ENCODE assay signal across 17 mouse cellular contexts in genomic region chr5:84408370-84408769, GRCm38 (mm10). TPM values are rescaled to one million over a fixed set of nuclear protein-coding genes. Genes with fewer than 3 reads are reported as not detected.
DNase-seq lines count a peak whose midpoint lies in the region; TF ChIP-seq lines count a peak whose summit lies in the region.
"Had no signal": no experiment of that assay in that cellular context is flagged by ENCODE, and none has a peak within 500 bp of the region (broad histone marks: within the 10 kb centered on the region; RNA-seq: fewer than 3 reads in every experiment).

No protein-coding gene starts in this region.

- intact Hi-C loops in left cerebral cortex, postnatal 4 days (cut with DNase I), result no loop called here
- intact Hi-C loops in left cerebral cortex, postnatal 36 days (cut with DNase I), result no loop called here

- H3K27me3 ChIP-seq in cerebellum, adult 2 months (ENCODE audit: control insufficient read depth, insufficient read depth, low read length), result no peaks in the 10 kb centered on the region
- H3K27me3 ChIP-seq: heart, embryonic 15.5 days; limb, embryonic 13.5 days; liver, embryonic 15.5 days; megakaryocyte, embryonic 14.5 days had no signal

- DNase-seq in left cerebral cortex, postnatal 4 days, result peak; percentile 72
- no peak for DNase-seq in left cerebral cortex, postnatal 36 days (ENCODE audit: low spot score in 2 of 2)
- peak; percentile 65 for DNase-seq in brain, adult 2 months (ENCODE audit: low read depth, low spot score)
- DNase-seq in cerebellum, adult 2 months, result peak; percentile 80 to 85
- DNase-seq in cerebellum, postnatal 4 days (ENCODE audit: low spot score in 2 of 2), result peak; percentile 26 to 70
- DNase-seq in kidney, postnatal 36 days, result no peak
- DNase-seq in MN1 (ENCODE audit: low spot score), result no peak
- DNase-seq: adrenal gland, postnatal 25 days; gastrocnemius, postnatal 14 days; heart, adult 2 months; kidney, postnatal 10 days; spleen, adult 18-20 months had no signal

- no peak for TF ChIP-seq POLR2A in cerebellum, adult 2 months (IDR thresholded peaks at IDR 0.05; ENCODE audit: borderline replicate concordance, insufficient read depth, low read length)

- H3K4me3 ChIP-seq in cerebellum, adult 2 months (replicated peaks; ENCODE audit: insufficient read depth, low read depth, low read length), result no peak overlapping the region
- H3K4me3 ChIP-seq: heart, adult 2 months; heart, embryonic 15.5 days; limb, embryonic 13.5 days; liver, embryonic 15.5 days; megakaryocyte, embryonic 14.5 days had no signal

- H3K27ac ChIP-seq in cerebellum, adult 2 months (ENCODE audit: insufficient read depth, low read length), result no peak overlapping the region
- H3K27ac ChIP-seq: heart, adult 2 months; heart, embryonic 15.5 days; limb, embryonic 13.5 days; liver, embryonic 15.5 days had no signal

- H3K4me1 ChIP-seq in cerebellum, adult 2 months (ENCODE audit: control insufficient read depth, insufficient read depth, low read length), result 0 out of 2 replicates have a peak, but pooled peaks cover 2% of the 10 kb centered on the region
- H3K4me1 ChIP-seq: heart, embryonic 15.5 days; limb, embryonic 13.5 days; liver, embryonic 15.5 days; megakaryocyte, embryonic 14.5 days had no signal

- WGBS in cerebellum, adult 2 months, result 7% methylated on average over 2 of the region's 2 CpGs

- no peak for TF ChIP-seq CTCF in cerebellum, adult 2 months (IDR thresholded peaks at IDR 0.05; ENCODE audit: borderline replicate concordance, insufficient read depth, low read depth, low read length)

RNA-seq across cellular contexts. Expression of gene Epha5, which starts 8.8 kb away (rescaled TPM):
- 100 to 1,000 TPM; 180 to 197 TPM for total RNA-seq in left cerebral cortex, postnatal 4 days (2021)
- 100 to 1,000 TPM in 1 of 2 experiments, 10 to 100 TPM in 1; 86.5 to 118 TPM for total RNA-seq in left cerebral cortex, postnatal 36 days (2021)
- polyA plus RNA-seq in cerebellum, adult 2 months (2012; rRNA removed), result 9.8 and 12.0 TPM in 2 replicates
- total RNA-seq: hematopoietic stem cell, adult 5-6 weeks had no signal

Comparison
In these comparisons a context has a peak if more than half of its experiments do, and no peak if none do; other contexts are left out.
1. DNase-seq: peak in left cerebral cortex, postnatal 4 days (single experiment), brain, adult 2 months (single experiment), cerebellum, adult 2 months (2 of 2) and cerebellum, postnatal 4 days (2 of 2); none in left cerebral cortex, postnatal 36 days (0 of 2), kidney, postnatal 36 days (0 of 2) and MN1 (single experiment).